Mouse (Mus musculus) right cerebral cortex, postnatal 10 days (tissue): ENCODE results near the gene Tac2.
"Not testable (repeated sequence)": the region's sequence is repeated elsewhere in the genome, so short reads cannot be mapped to it uniquely, and the experiment has no call there.

ENCODE experiments used
- DNase-seq, 2 experiments: peaks; one replicate each; pipeline ENCODE4 v3.0.0; 2021; ENCODE audit warnings: low spot score in 2 of 2

The Tac2 gene

GRCm38 (mm10) chr10:127755770-127756468, 31.6 kb downstream of the Tac2 start:
- DNase-seq, result peak in 1 of 2 experiments; percentile 14

- no peak for DNase-seq
Measured at GRCm38 (mm10) chr10:127759181-127760110, 35.2 kb downstream of the Tac2 start, which contains the start of the genes Rdh1 and Rdh16f1. Gene Rdh1 (plus strand): TSS chr10:127759721. Gene Rdh16f1 (plus strand): TSS chr10:127759787.

- not testable (repeated sequence) for DNase-seq
Measured at GRCm38 (mm10) chr10:127762926-127763325, 38.6 kb downstream of the Tac2 start.

- DNase-seq, result peak in 1 of 2 experiments; percentile 12
Measured at GRCm38 (mm10) chr10:127763914-127764680, 39.8 kb downstream of the Tac2 start.

GRCm38 (mm10) chr10:127766564-127766963, 42.3 kb downstream of the Tac2 start:
- DNase-seq, result peak in 1 of 2 experiments; percentile 1

- no peak for DNase-seq
Measured at GRCm38 (mm10) chr10:127776011-127776410, 51.7 kb downstream of the Tac2 start, which contains the start of gene Rdh9. Gene Rdh9 (plus strand): TSS chr10:127776386.
